Mouse (Mus musculus) midbrain, postnatal 0 days (tissue): ENCODE measurements at regions not wholly inside any gene's neighbourhood (a gene's known extent, or its start where the extent isn't known, plus 50 kb on each side); places are given as distances from the start of the nearest gene placed in this dataset.

Experiments used
- ATAC-seq: fragments of 200-750 bp; cut with Nextera tagmentation; 2 replicates; pipeline ENCODE4 v1.8.0; 2017; ENCODE audit warnings: moderate number of reproducible peaks, mild to moderate bottlenecking, moderate TSS enrichment, moderate library complexity; ENCODE audit not compliant: low FRiP score
- DNase-seq: peaks from one replicate; pipeline ENCODE4 v3.0.0-alpha.2; 2015; ENCODE audit warnings: low spot score
- H3K27ac ChIP-seq: fragments of 300-500 bp; sonication (generic); 2 replicates; pipeline ENCODE4 v1.5.1; 2014; ENCODE audit warnings: low read depth, mild to moderate bottlenecking, low read length, mixed read lengths
- H3K27me3 ChIP-seq: fragments of 300-500 bp; sonication (generic); 2 replicates; pipeline ENCODE4 v1.6.1; 2014; ENCODE audit warnings: low read length, control low read depth, mixed read lengths; ENCODE audit not compliant: insufficient read depth
- H3K36me3 ChIP-seq: fragments of 300-500 bp; sonication (generic); 2 replicates; pipeline ENCODE4 v1.6.1; 2014; ENCODE audit warnings: low read length, control low read depth, mixed read lengths; ENCODE audit not compliant: insufficient read depth
- H3K4me1 ChIP-seq: fragments of 300-500 bp; sonication (generic); 2 replicates; pipeline ENCODE4 v1.6.1; 2014; ENCODE audit warnings: mild to moderate bottlenecking, control low read depth, antibody characterized with exemption, low read length, mixed read lengths; ENCODE audit not compliant: insufficient read depth
- H3K4me2 ChIP-seq: fragments of 300-500 bp; sonication (generic); 2 replicates; pipeline ENCODE4 v1.6.1; 2014; ENCODE audit warnings: low read depth, mild to moderate bottlenecking, low read length, mixed read lengths; ENCODE audit not compliant: poor library complexity, severe bottlenecking
- H3K4me3 ChIP-seq: fragments of 300-500 bp; sonication (generic); 2 replicates; pipeline ENCODE4 v1.5.1; 2014; ENCODE audit warnings: low read depth, mild to moderate bottlenecking, low read length, moderate library complexity
- H3K9ac ChIP-seq: fragments of 300-500 bp; sonication (generic); replicated peaks from 2 replicates; pipeline ENCODE4 v1.6.1; 2014; ENCODE audit warnings: mild to moderate bottlenecking, low read length, moderate library complexity, mixed read lengths; ENCODE audit not compliant: poor library complexity, severe bottlenecking
- H3K9me3 ChIP-seq: fragments of 300-500 bp; sonication (generic); 2 replicates; pipeline ENCODE4 v1.6.1; 2016; ENCODE audit warnings: low read length, control low read depth
- CTCF ChIP-seq: IDR thresholded peaks from 2 replicates; pipeline ENCODE4 v1.5.1; 2016; ENCODE audit warnings: antibody characterized with exemption, mild to moderate bottlenecking
- WGBS: fragments of 180-500 bp; shearing (Covaris S2); extraction: QIAGEN DNeasy Blood & Tissue Kit; methylation state at CpG from one replicate; pipeline ENCODE4 v1.1.7; 2014; 5-methylcytosine and 5-hydroxymethylcytosine counted together

DNA sequence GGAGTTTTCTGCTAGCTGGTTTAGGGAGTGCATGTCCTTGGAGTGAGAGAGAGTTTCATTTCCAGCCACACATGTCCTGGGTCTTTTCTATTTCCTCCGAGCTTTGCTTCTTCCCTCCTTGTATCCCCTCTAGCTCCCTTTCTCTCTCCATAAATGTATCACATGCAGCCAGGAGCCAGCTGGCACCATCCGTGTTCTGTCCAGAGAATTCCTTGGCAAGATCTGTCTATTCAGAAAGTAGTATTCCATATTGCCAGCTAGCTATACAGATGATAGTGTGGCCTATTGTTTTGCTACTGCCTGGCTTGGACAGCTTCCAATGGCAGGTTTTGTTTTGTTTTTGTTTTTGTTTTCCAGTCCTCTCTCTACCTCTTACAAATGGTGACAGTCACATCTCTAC is 195.3 kb downstream of the Wdr11 start:
- H3K27me3 ChIP-seq, result peaks cover 21% of the 10 kb centered on the region
- 62% methylated on average over 2 of the region's 2 CpGs for WGBS
- DNase-seq (peak; percentile 54), ATAC-seq (no peak)
- no peaks in the 10 kb centered on the region for H3K36me3 ChIP-seq
- H3K9me3 ChIP-seq, result no peaks in the 10 kb centered on the region
- H3K4me3 ChIP-seq, result no peak overlapping the region
- H3K4me1 ChIP-seq, result no peaks in the 10 kb centered on the region; the same call in 1 of the 2 replicates
- no peak overlapping the region for H3K27ac ChIP-seq
- no peak for TF ChIP-seq CTCF
- no peak overlapping the region for H3K9ac ChIP-seq
- no peak overlapping the region for H3K4me2 ChIP-seq

DNA sequence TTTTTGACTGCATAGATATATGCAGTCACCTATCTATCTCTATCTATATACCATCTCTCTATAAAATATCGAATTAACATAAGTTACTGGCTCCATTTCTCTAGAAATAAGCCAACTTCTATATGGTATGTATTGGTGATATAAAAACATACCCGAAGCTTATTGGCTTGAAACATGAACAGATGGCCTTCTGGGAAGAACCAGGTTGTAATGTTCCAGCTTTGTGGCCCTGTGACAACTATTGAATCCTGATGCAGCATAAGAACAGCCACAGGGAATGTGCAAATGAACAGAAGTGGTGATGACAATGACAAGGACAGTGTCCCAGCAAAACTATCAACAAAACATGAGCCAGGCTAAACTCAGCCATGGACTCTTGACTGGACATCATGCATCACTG is 196.1 kb downstream of the Wdr11 start:
- no peak for TF ChIP-seq CTCF
- Histone ChIP-seq H3K4me1 (no peaks in the 10 kb centered on the region; the same call in 1 of the 2 replicates), H3K4me3 (no peak overlapping the region), H3K4me2 (no peak overlapping the region), H3K27me3 (peaks cover 27% of the 10 kb centered on the region), H3K9me3 (no peaks in the 10 kb centered on the region), H3K36me3 (no peaks in the 10 kb centered on the region), H3K27ac (no peak overlapping the region), H3K9ac (no peak overlapping the region)
- WGBS, result 88% methylated on average over 2 of the region's 2 CpGs
- no peak for DNase-seq
- ATAC-seq, result no peak

DNA sequence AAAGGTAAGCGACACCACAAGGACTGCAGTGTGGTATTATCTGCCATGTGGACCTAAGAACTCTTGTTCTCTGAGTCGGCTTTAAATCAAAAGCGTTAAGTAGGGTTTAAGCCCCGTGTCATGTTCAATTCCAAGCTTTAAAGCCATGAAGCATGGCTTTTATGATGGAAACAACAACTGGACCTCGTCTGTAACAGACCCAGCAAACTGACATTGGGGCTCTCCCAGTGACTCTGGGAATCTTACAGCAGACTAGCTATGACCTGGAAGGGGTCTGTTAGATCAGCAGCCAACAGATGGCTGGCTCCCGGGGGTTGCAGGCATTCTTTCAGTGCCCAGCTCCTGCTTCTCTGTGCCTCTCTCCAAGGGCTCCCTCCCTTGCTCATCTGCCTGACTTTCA is 197.8 kb downstream of the Wdr11 start:
- peaks cover 15% of the 10 kb centered on the region; the same call in 1 of the 2 replicates for H3K27me3 ChIP-seq
- H3K4me1 ChIP-seq, result no peaks in the 10 kb centered on the region; the same call in 1 of the 2 replicates
- H3K27ac ChIP-seq, result no peak overlapping the region
- DNase-seq (no peak), ATAC-seq (no peak)
- no peak for TF ChIP-seq CTCF
- no peaks in the 10 kb centered on the region for H3K36me3 ChIP-seq
- no peaks in the 10 kb centered on the region for H3K9me3 ChIP-seq
- no peak overlapping the region for H3K4me2 ChIP-seq
- 11% methylated on average over 6 of the region's 6 CpGs for WGBS
- H3K9ac ChIP-seq, result no peak overlapping the region
- H3K4me3 ChIP-seq, result no peak overlapping the region

DNA sequence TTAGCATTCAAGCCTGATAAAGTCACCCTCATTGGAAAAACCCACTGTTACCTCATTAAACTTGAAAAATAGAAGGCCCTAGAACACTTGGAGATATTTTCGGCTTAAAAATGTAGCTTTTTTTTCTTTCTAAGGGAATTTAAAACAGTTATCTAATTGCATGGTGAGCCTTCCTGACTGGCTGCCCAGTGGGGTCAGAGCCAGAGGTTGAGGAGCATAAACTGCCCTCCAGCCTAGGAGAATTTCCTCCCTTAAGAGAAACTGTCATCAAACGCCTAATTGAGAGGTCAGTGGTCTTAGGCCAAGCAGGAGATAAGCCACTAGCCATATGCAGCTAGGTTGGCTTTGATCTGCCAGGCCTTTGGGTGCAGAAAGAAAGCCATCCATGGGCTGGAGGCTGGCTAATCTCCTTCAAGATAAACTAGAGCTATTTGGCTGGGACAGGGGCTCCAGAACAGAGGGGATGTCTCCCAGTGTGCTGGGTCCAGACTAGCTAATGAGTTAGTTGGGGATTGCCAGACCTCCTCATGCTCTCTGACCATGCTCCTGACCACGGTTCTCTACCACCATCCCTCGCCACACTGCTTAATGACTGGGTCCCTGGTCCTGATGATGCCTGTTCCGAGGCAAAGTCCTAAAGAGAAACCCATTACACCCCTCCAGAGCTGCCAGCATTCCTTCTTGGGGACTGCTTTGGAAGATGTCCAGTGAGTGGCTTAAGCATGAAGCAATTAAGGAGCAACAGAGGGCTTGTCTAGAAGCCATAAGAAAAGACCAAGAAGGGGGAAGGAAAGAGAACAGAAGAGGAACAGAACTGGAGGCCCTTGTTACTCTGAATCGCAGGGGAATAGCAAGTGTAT is 199.2 kb downstream of the Wdr11 start:
- ATAC-seq, result no peak
- TF ChIP-seq CTCF, result no peak
- H3K27ac ChIP-seq, result no peak overlapping the region

DNA sequence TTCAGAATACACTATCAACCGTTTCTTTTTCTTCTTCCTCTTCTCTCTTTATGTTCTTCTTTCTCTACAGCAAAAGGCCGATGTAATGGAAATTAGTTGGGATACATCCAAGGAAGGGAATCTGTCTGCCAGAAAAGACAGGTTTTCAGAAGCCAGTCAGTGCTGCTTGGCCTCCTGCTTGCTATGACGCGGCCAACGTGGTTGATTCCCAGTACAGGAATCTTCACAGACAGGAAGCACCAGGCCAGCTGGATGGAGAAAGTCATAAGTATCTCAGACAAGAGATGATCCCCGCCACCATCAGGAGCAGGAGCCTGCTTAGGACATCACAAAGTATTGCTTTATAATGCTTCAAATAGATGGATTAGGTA is 199.8 kb downstream of the Wdr11 start:
- Histone ChIP-seq H3K9me3 (no peaks in the 10 kb centered on the region), H3K4me1 (no peaks in the 10 kb centered on the region; the same call in 1 of the 2 replicates), H3K4me2 (no peak overlapping the region), H3K4me3 (no peak overlapping the region), H3K27me3 (peaks cover 15% of the 10 kb centered on the region; the same call in 1 of the 2 replicates), H3K36me3 (no peaks in the 10 kb centered on the region), H3K27ac (no peak overlapping the region), H3K9ac (no peak overlapping the region)
- 77% methylated on average over 6 of the region's 6 CpGs for whole genome bisulfite sequencing
- peak; percentile 52 for DNase-seq
- TF ChIP-seq CTCF, result no peak
- no peak for ATAC-seq

More for the DNA sequence above, 199.2 kb downstream of the Wdr11 start:
- Histone ChIP-seq H3K9me3 (no peaks in the 10 kb centered on the region), H3K4me1 (no peaks in the 10 kb centered on the region; the same call in 1 of the 2 replicates), H3K9ac (no peak overlapping the region), H3K4me3 (no peak overlapping the region), H3K4me2 (no peak overlapping the region), H3K27me3 (peaks cover 15% of the 10 kb centered on the region; the same call in 1 of the 2 replicates), H3K36me3 (no peaks in the 10 kb centered on the region)
- peak; percentile 52 for DNase-seq
- WGBS, result 62% methylated on average over 6 of the region's 6 CpGs

DNA sequence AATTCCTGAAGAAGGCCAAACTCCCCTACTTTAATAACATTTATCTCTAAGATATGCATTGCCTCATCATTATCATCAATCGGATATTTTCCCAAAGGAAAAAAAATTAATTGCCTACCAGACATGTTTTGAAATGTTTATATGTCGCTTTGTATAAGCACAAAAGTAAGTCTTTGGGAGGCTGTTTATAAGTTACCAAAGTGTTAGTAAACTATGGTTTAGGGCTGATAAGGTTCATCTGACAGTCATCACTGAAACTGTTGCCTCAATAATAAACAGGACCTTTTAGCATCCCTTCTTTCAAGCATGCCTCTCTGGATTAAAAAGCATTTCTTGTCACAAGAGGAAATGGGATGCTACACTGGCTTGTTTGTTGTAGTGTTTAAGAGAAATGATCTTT is 202.1 kb downstream of the Wdr11 start:
- no peak for ATAC-seq
- 89% methylated on average over 2 of the region's 2 CpGs for WGBS
- no peak for TF ChIP-seq CTCF

More for the DNA sequence above, 202.1 kb downstream of the Wdr11 start:
- no peak overlapping the region for H3K9ac ChIP-seq
- no peaks in the 10 kb centered on the region for H3K9me3 ChIP-seq
- no peaks in the 10 kb centered on the region; the same call in 1 of the 2 replicates for H3K4me1 ChIP-seq
- H3K4me3 ChIP-seq, result no peak overlapping the region
- no peaks in the 10 kb centered on the region for H3K36me3 ChIP-seq
- no peak for DNase-seq
- H3K4me2 ChIP-seq, result no peak overlapping the region
- H3K27ac ChIP-seq, result no peak overlapping the region
- H3K27me3 ChIP-seq, result peaks cover 15% of the 10 kb centered on the region; the same call in 1 of the 2 replicates
